Mouse (Mus musculus) forebrain, embryonic 14.5 days (tissue): ENCODE measurements around the gene Slc30a1. TPM values are rescaled to one million over a fixed set of nuclear protein-coding genes. Genes with fewer than 3 reads are reported as not detected.

ENCODE experiments used
- ATAC-seq: fragments of 200-750 bp; cut with Nextera tagmentation; 2 replicates; pipeline ENCODE4 v1.8.0; 2017; ENCODE audit warnings: mild to moderate bottlenecking, moderate library complexity
- DNase-seq: peaks from one replicate; pipeline ENCODE4 v3.0.0-alpha.2; 2015; ENCODE audit warnings: low spot score
- H3K27ac ChIP-seq: fragments of 300-500 bp; sonication (generic); 2 replicates; pipeline ENCODE4 v1.5.1; 2014; ENCODE audit warnings: low read depth, mild to moderate bottlenecking, control low read depth, low read length, moderate library complexity
- H3K27me3 ChIP-seq: fragments of 300-500 bp; sonication (generic); replicated peaks from 2 replicates; pipeline ENCODE4 v1.6.1; 2014; ENCODE audit warnings: low read length, control low read depth, mixed read lengths; ENCODE audit not compliant: control insufficient read depth, insufficient read depth
- H3K36me3 ChIP-seq: fragments of 300-500 bp; sonication (generic); 2 replicates; pipeline ENCODE4 v1.6.1; 2014; ENCODE audit warnings: low read length, control low read depth; ENCODE audit not compliant: control insufficient read depth, insufficient read depth
- H3K4me1 ChIP-seq: fragments of 300-500 bp; sonication (generic); 2 replicates; pipeline ENCODE4 v1.6.1; 2014; ENCODE audit warnings: antibody characterized with exemption, low read length, control low read depth; ENCODE audit not compliant: control insufficient read depth, insufficient read depth
- H3K4me2 ChIP-seq: fragments of 300-500 bp; sonication (generic); 2 replicates; pipeline ENCODE4 v1.6.1; 2014; ENCODE audit warnings: mild to moderate bottlenecking, control low read depth, low read length
- H3K4me3 ChIP-seq: fragments of 300-500 bp; sonication (generic); 2 replicates; pipeline ENCODE4 v1.5.1; 2014; ENCODE audit warnings: low read depth, low read length, control low read depth
- H3K9ac ChIP-seq: fragments of 300-500 bp; sonication (generic); 2 replicates; pipeline ENCODE4 v1.6.1; 2014; ENCODE audit warnings: mild to moderate bottlenecking, low read length, control low read depth, moderate library complexity
- H3K9me3 ChIP-seq: fragments of 300-500 bp; sonication (generic); replicated peaks from 2 replicates; pipeline ENCODE4 v1.6.1; 2016; ENCODE audit warnings: low read length, control low read depth, mixed read lengths; ENCODE audit not compliant: control insufficient read depth
- WGBS: fragments of 180-500 bp; shearing (Covaris S2); extraction: QIAGEN DNeasy Blood & Tissue Kit; methylation state at CpG from one replicate; pipeline ENCODE4 v1.1.7; 2014; 5-methylcytosine and 5-hydroxymethylcytosine counted together
- polyA plus RNA-seq: library from polyadenylated mRNA; unstranded; fragments of >200 nt; fragmentation: Nextera tagmentation; extraction: Ambion mirVana; gene quantifications from 2 replicates; pipeline ENCODE4 v1.2.1, GENCODE M21; 2014

Slc30a1 gene
- polyA plus RNA-seq, 1 experiment from 2014 or later: 2.0 TPM

- Histone ChIP-seq H3K9me3 (no peaks in the 10 kb centered on the region), H3K4me1 (peaks cover 22% of the 10 kb centered on the region), H3K27ac (no peak overlapping the region), H3K4me2 (no peak overlapping the region), H3K36me3 (peaks cover 14% of the 10 kb centered on the region; the same call in 1 of the 2 replicates), H3K4me3 (no peak overlapping the region), H3K27me3 (no peaks in the 10 kb centered on the region), H3K9ac (no peak overlapping the region; the same call in 1 of the 2 replicates)
- ATAC-seq: no peak
- no peak for DNase-seq
- WGBS: 76% methylated on average over 3 of the region's 3 CpGs
These were observed 4.1 kb downstream of the Slc30a1 start for GRCm38 (mm10) chr1:191910646-191911045.

- DNase-seq (no peak), ATAC-seq (no peak)
- 0 out of 2 replicates have a peak overlapping the region, but pooled peaks have one; percentile 5 for H3K4me2 ChIP-seq
- H3K4me1 ChIP-seq: peaks cover 19% of the 10 kb centered on the region
- 76% methylated on average over 3 of the region's 3 CpGs for WGBS
- H3K9ac ChIP-seq: no peak overlapping the region
- H3K9me3 ChIP-seq: no peaks in the 10 kb centered on the region
- H3K27me3 ChIP-seq: no peaks in the 10 kb centered on the region
- H3K36me3 ChIP-seq: peaks cover 14% of the 10 kb centered on the region; the same call in 1 of the 2 replicates
- H3K27ac ChIP-seq: no peak overlapping the region
- no peak overlapping the region for H3K4me3 ChIP-seq
These were observed 4.6 kb downstream of the Slc30a1 start for GRCm38 (mm10) chr1:191911067-191911668.

GRCm38 (mm10) chr1:191914647-191915046 is 8.1 kb downstream of the Slc30a1 start:
- Histone ChIP-seq H3K9me3 (no peaks in the 10 kb centered on the region), H3K4me2 (no peak overlapping the region), H3K4me3 (no peak overlapping the region), H3K36me3 (peaks cover 7% of the 10 kb centered on the region; the same call in 1 of the 2 replicates), H3K27ac (no peak overlapping the region), H3K27me3 (no peaks in the 10 kb centered on the region), H3K4me1 (no peaks in the 10 kb centered on the region), H3K9ac (no peak overlapping the region)
- no peak for DNase-seq
- WGBS: 84% methylated on average over 6 of the region's 6 CpGs
- ATAC-seq: no peak

GRCm38 (mm10) chr1:191915586-191915985 is 9.0 kb downstream of the Slc30a1 start:
- Histone ChIP-seq H3K4me3 (no peak overlapping the region), H3K27me3 (no peaks in the 10 kb centered on the region), H3K4me1 (no peaks in the 10 kb centered on the region), H3K4me2 (no peak overlapping the region), H3K9me3 (no peaks in the 10 kb centered on the region), H3K36me3 (peaks cover 5% of the 10 kb centered on the region; the same call in 1 of the 2 replicates), H3K27ac (no peak overlapping the region), H3K9ac (no peak overlapping the region)
- no peak for ATAC-seq
- 88% methylated on average over 1 of the region's 1 CpGs for WGBS
- DNase-seq: no peak

GRCm38 (mm10) chr1:191916876-191917275 is 10.3 kb downstream of the Slc30a1 start:
- ATAC-seq (no peak), DNase-seq (no peak)
- WGBS: 66% methylated on average over 5 of the region's 5 CpGs
- Histone ChIP-seq H3K4me1 (no peaks in the 10 kb centered on the region), H3K27me3 (no peaks in the 10 kb centered on the region), H3K36me3 (no peaks in the 10 kb centered on the region), H3K4me2 (no peak overlapping the region), H3K4me3 (no peak overlapping the region), H3K27ac (no peak overlapping the region), H3K9ac (no peak overlapping the region), H3K9me3 (no peaks in the 10 kb centered on the region; the same call in 1 of the 2 replicates)

GRCm38 (mm10) chr1:191919336-191919735 is 12.8 kb downstream of the Slc30a1 start:
- no peak for ATAC-seq
- DNase-seq: no peak
- H3K27me3 ChIP-seq: no peaks in the 10 kb centered on the region
- 80% methylated on average over 2 of the region's 2 CpGs for WGBS
- no peaks in the 10 kb centered on the region for H3K36me3 ChIP-seq
- no peak overlapping the region for H3K9ac ChIP-seq
- H3K4me1 ChIP-seq: no peaks in the 10 kb centered on the region
- H3K4me3 ChIP-seq: no peak overlapping the region
- H3K9me3 ChIP-seq: no peaks in the 10 kb centered on the region; the same call in 1 of the 2 replicates
- no peak overlapping the region for H3K4me2 ChIP-seq
- no peak overlapping the region for H3K27ac ChIP-seq

- WGBS: 89% methylated on average over 3 of the region's 3 CpGs
- H3K9me3 ChIP-seq: no peaks in the 10 kb centered on the region; the same call in 1 of the 2 replicates
- H3K4me3 ChIP-seq: no peak overlapping the region
- H3K27ac ChIP-seq: no peak overlapping the region
- H3K27me3 ChIP-seq: no peaks in the 10 kb centered on the region
- H3K9ac ChIP-seq: no peak overlapping the region
- no peaks in the 10 kb centered on the region for H3K4me1 ChIP-seq
- no peak overlapping the region for H3K4me2 ChIP-seq
- no peaks in the 10 kb centered on the region for H3K36me3 ChIP-seq
- DNase-seq (no peak), ATAC-seq (no peak)
These were observed 15.1 kb downstream of the Slc30a1 start for GRCm38 (mm10) chr1:191921701-191922100.

- Histone ChIP-seq H3K4me2 (no peak overlapping the region), H3K27me3 (no peaks in the 10 kb centered on the region), H3K4me1 (no peaks in the 10 kb centered on the region), H3K9ac (no peak overlapping the region), H3K36me3 (no peaks in the 10 kb centered on the region), H3K9me3 (no peaks in the 10 kb centered on the region; the same call in 1 of the 2 replicates), H3K4me3 (no peak overlapping the region), H3K27ac (no peak overlapping the region)
- ATAC-seq: no peak
- DNase-seq: no peak
- WGBS: 49% methylated on average over 4 of the region's 4 CpGs
These were observed 18.9 kb downstream of the Slc30a1 start for GRCm38 (mm10) chr1:191925496-191925895.

GRCm38 (mm10) chr1:191926681-191927080 is 20.1 kb downstream of the Slc30a1 start:
- Histone ChIP-seq H3K27ac (no peak overlapping the region), H3K27me3 (no peaks in the 10 kb centered on the region), H3K4me1 (no peaks in the 10 kb centered on the region), H3K36me3 (no peaks in the 10 kb centered on the region), H3K9me3 (no peaks in the 10 kb centered on the region), H3K9ac (no peak overlapping the region), H3K4me2 (no peak overlapping the region), H3K4me3 (no peak overlapping the region)
- ATAC-seq: no peak
- DNase-seq: no peak
- WGBS: 70% methylated on average over 3 of the region's 3 CpGs
